8 mouse cellular contexts compared by ENCODE assay signal in genomic region chr15:31530659-31531445, GRCm38 (mm10). TPM values are rescaled to one million over a fixed set of nuclear protein-coding genes. Genes with fewer than 3 reads are reported as not detected.
DNase-seq lines count a peak whose midpoint lies in the region; ATAC-seq and TF ChIP-seq lines count a peak whose summit lies in the region.

Gene March6 (minus strand): TSS chr15:31531053.

- H3K9me3 ChIP-seq in E14TG2a.4 (ENCODE audit: low read length) = peaks cover under 1% of the 10 kb centered on the region; the same call in 1 of the 2 replicates
- H3K9me3 ChIP-seq in forebrain, embryonic 14.5 days (replicated peaks; ENCODE audit: control insufficient read depth, low read length) = no peaks in the 10 kb centered on the region
- H3K9me3 ChIP-seq in liver, embryonic 16.5 days (replicated peaks; ENCODE audit: control insufficient read depth, low read length) = no peaks in the 10 kb centered on the region
- no peaks in the 10 kb centered on the region for H3K9me3 ChIP-seq in neural tube, embryonic 12.5 days
- no peaks in the 10 kb centered on the region for H3K9me3 ChIP-seq in stomach, postnatal 0 days (ENCODE audit: control insufficient read depth, low read length)

- peak; percentile 94 for ATAC-seq in cerebellum, adult (ENCODE audit: insufficient number of reproducible peaks, low FRiP score, low TSS enrichment)
- ATAC-seq in forebrain, embryonic 14.5 days = peak; percentile 95
- ATAC-seq in liver, embryonic 16.5 days (ENCODE audit: low read depth) = peak; percentile 88
- peak; percentile 90 for ATAC-seq in neural tube, embryonic 12.5 days (ENCODE audit: low FRiP score, low read depth)
- ATAC-seq in stomach, postnatal 0 days (ENCODE audit: low FRiP score, low TSS enrichment) = peak; percentile 93

- TF ChIP-seq EP300 in stomach, postnatal 0 days (optimal IDR thresholded peaks at IDR 0.05) = no peak

- peak within 1 kb of the TSS; percentile 90 for H3K4me3 ChIP-seq in E14TG2a.4 (replicated peaks; ENCODE audit: low read length)
- H3K4me3 ChIP-seq in forebrain, embryonic 14.5 days (ENCODE audit: low read depth, low read length) = peak within 1 kb of the TSS; percentile 69
- H3K4me3 ChIP-seq in liver, embryonic 16.5 days (ENCODE audit: low read depth, low read length) = peak within 1 kb of the TSS; percentile 85
- peak within 1 kb of the TSS; percentile 92 for H3K4me3 ChIP-seq in neural tube, embryonic 12.5 days
- H3K4me3 ChIP-seq in stomach, postnatal 0 days (ENCODE audit: low read depth, low read length) = peak within 1 kb of the TSS; percentile 86

- peak within 1 kb of the TSS; percentile 92 for H3K9ac ChIP-seq in forebrain, embryonic 14.5 days (ENCODE audit: low read length)
- H3K9ac ChIP-seq in liver, embryonic 16.5 days (ENCODE audit: low read depth, low read length) = peak within 1 kb of the TSS; percentile 95
- H3K9ac ChIP-seq in neural tube, embryonic 12.5 days = peak within 1 kb of the TSS; percentile 94
- H3K9ac ChIP-seq in stomach, postnatal 0 days (ENCODE audit: low read length) = peak within 1 kb of the TSS; percentile 93

- intact Hi-C loops in heart, postnatal 10 days (cut with DNase I) = loop anchor here (2.0 to 5.0 kb wide), 5 partner anchors 36 to 306 kb away; partner anchors contain the start of genes Cct5, Cmbl, Dap and Fam173b

- no peak for TF ChIP-seq CTCF in E14TG2a.4 (conservative IDR thresholded peaks at IDR 0.05; ENCODE audit: low read length)
- TF ChIP-seq CTCF in stomach, postnatal 0 days (IDR thresholded peaks at IDR 0.05; ENCODE audit: low read depth) = no peak

- peak within 1 kb of the TSS; percentile 70 for H3K4me2 ChIP-seq in forebrain, embryonic 14.5 days (ENCODE audit: low read length)
- peak within 1 kb of the TSS; percentile 92 for H3K4me2 ChIP-seq in liver, embryonic 16.5 days (ENCODE audit: low read depth, low read length)
- H3K4me2 ChIP-seq in neural tube, embryonic 12.5 days (replicated peaks) = peak within 1 kb of the TSS; percentile 65
- H3K4me2 ChIP-seq in stomach, postnatal 0 days (replicated peaks; ENCODE audit: low read depth) = peak within 1 kb of the TSS; percentile 75

- WGBS in forebrain, embryonic 14.5 days = under 1% methylated on average over 58 of the region's 132 CpGs
- WGBS in large intestine, adult 2 months = under 1% methylated on average over 128 of the region's 132 CpGs
- under 1% methylated on average over 98 of the region's 132 CpGs for WGBS in liver, embryonic 16.5 days (ENCODE audit: insufficient replicate concordance)
- under 1% methylated on average over 130 of the region's 132 CpGs for whole genome bisulfite sequencing in neural tube, embryonic 12.5 days
- WGBS in stomach, postnatal 0 days = under 1% methylated on average over 50 of the region's 132 CpGs

- DNase-seq in forebrain, embryonic 14.5 days (ENCODE audit: low spot score) = peak; percentile 97
- peak; percentile 90 to 91 for DNase-seq in heart, postnatal 10 days
- DNase-seq in large intestine, adult 2 months (ENCODE audit: low read depth, low spot score) = peak; percentile 57
- peak; percentile 92 for DNase-seq in stomach, postnatal 0 days (ENCODE audit: low spot score)

- H3K27ac ChIP-seq in forebrain, embryonic 14.5 days (ENCODE audit: low read depth, low read length) = peak within 1 kb of the TSS; percentile 98
- peak within 1 kb of the TSS; percentile 97 for H3K27ac ChIP-seq in liver, embryonic 16.5 days (ENCODE audit: low read length)
- peak within 1 kb of the TSS; percentile 99 for H3K27ac ChIP-seq in neural tube, embryonic 12.5 days
- peak within 1 kb of the TSS; percentile 97 for H3K27ac ChIP-seq in stomach, postnatal 0 days (replicated peaks)

- peaks cover 36% of the 10 kb centered on the region for H3K4me1 ChIP-seq in E14TG2a.4 (replicated peaks; ENCODE audit: low read depth, low read length)
- H3K4me1 ChIP-seq in forebrain, embryonic 14.5 days (ENCODE audit: control insufficient read depth, insufficient read depth, low read length) = peaks cover 9% of the 10 kb centered on the region
- peaks cover 41% of the 10 kb centered on the region for H3K4me1 ChIP-seq in liver, embryonic 16.5 days (ENCODE audit: control insufficient read depth, low read depth, low read length)
- peaks cover 25% of the 10 kb centered on the region for H3K4me1 ChIP-seq in neural tube, embryonic 12.5 days
- H3K4me1 ChIP-seq in stomach, postnatal 0 days (replicated peaks; ENCODE audit: control insufficient read depth, insufficient read depth) = peaks cover 3% of the 10 kb centered on the region; the same call in 1 of the 2 replicates

- H3K27me3 ChIP-seq in E14TG2a.4 (ENCODE audit: insufficient read depth, low read length) = no peaks in the 10 kb centered on the region
- no peaks in the 10 kb centered on the region for H3K27me3 ChIP-seq in forebrain, embryonic 14.5 days (replicated peaks; ENCODE audit: control insufficient read depth, insufficient read depth, low read length)
- H3K27me3 ChIP-seq in liver, embryonic 16.5 days (ENCODE audit: control insufficient read depth, insufficient read depth, low read depth, low read length) = no peaks in the 10 kb centered on the region
- no peaks in the 10 kb centered on the region for H3K27me3 ChIP-seq in neural tube, embryonic 12.5 days (replicated peaks)
- no peaks in the 10 kb centered on the region for H3K27me3 ChIP-seq in stomach, postnatal 0 days (ENCODE audit: control insufficient read depth, insufficient read depth, low read length)

- peaks cover 12% of the 10 kb centered on the region for H3K36me3 ChIP-seq in E14TG2a.4 (ENCODE audit: insufficient read depth, low read length)
- no peaks in the 10 kb centered on the region for H3K36me3 ChIP-seq in forebrain, embryonic 14.5 days (ENCODE audit: control insufficient read depth, insufficient read depth, low read length)
- H3K36me3 ChIP-seq in liver, embryonic 16.5 days (ENCODE audit: control insufficient read depth, insufficient read depth) = no peaks in the 10 kb centered on the region
- no peaks in the 10 kb centered on the region; the same call in 1 of the 2 replicates for H3K36me3 ChIP-seq in neural tube, embryonic 12.5 days
- no peaks in the 10 kb centered on the region for H3K36me3 ChIP-seq in stomach, postnatal 0 days (ENCODE audit: control insufficient read depth, insufficient read depth, low read length)

RNA-seq across cellular contexts. Expression of gene March6, which starts in this region (rescaled TPM):
- 68.3 and 86.6 TPM in 2 replicates for polyA plus RNA-seq in forebrain, embryonic 14.5 days (2014; fragmentation: Nextera tagmentation; extraction: Ambion mirVana)
- total RNA-seq in heart, postnatal 10 days (2021) = 100 to 1,000 TPM; 100 to 109 TPM
- polyA plus RNA-seq in large intestine, adult 2 months (2012; rRNA removed) = 16.0 and 43.6 TPM in 2 replicates
- polyA plus RNA-seq in liver, embryonic 16.5 days (2015; fragmentation: Nextera tagmentation; extraction: Ambion mirVana) = 15.8 TPM in 2 replicates
- polyA plus RNA-seq in neural tube, embryonic 12.5 days (2016; fragmentation: Nextera tagmentation; extraction: Ambion mirVana) = 59.8 and 61.4 TPM in 2 replicates
- 12.6 and 12.9 TPM in 2 replicates for polyA plus RNA-seq in stomach, postnatal 0 days (2015; fragmentation: Nextera tagmentation; extraction: Ambion mirVana)

Comparison
In these comparisons a context has a peak if more than half of its experiments do, and no peak if none do; other contexts are left out.
1. Peak in every context shown above with its lines: DNase-seq, ATAC-seq, H3K4me3 ChIP-seq and H3K27ac ChIP-seq.